Mouse (Mus musculus) cerebellum, adult 11-12 months (tissue): ENCODE results near the gene Gprasp1.
A peak's percentile ranks its signal among the peaks of the same experiment; 100 is the strongest.
"Not testable (repeated sequence)": the region's sequence is repeated elsewhere in the genome, so short reads cannot be mapped to it uniquely, and the experiment has no call there.

ENCODE experiments used
- DNase-seq: peaks from one replicate; pipeline ENCODE4 v3.0.0; 2022

The Gprasp1 gene

GRCm38 (mm10) chrX:135742304-135743055 is at the start of gene Gprasp1, which contains the start of gene Armcx5:
TSS of gene Gprasp1 (plus strand) at chrX:135742733.
TSS of gene Armcx5 (plus strand) at chrX:135742733.
- peak; percentile 91 for DNase-seq

GRCm38 (mm10) chrX:135693633-135694032 is 48.9 kb upstream of the Gprasp1 start, which contains the start of gene Tcp11x2:
TSS of gene Tcp11x2 (minus strand) at chrX:135693790.
- no peak for DNase-seq

- DNase-seq = no peak
Measured at GRCm38 (mm10) chrX:135703111-135703510, 39.4 kb upstream of the Gprasp1 start.

GRCm38 (mm10) chrX:135704349-135704748 is 38.2 kb upstream of the Gprasp1 start:
- no peak for DNase-seq

- no peak for DNase-seq
Measured at GRCm38 (mm10) chrX:135712845-135713244, 29.7 kb upstream of the Gprasp1 start.

GRCm38 (mm10) chrX:135725161-135725560 is 17.4 kb upstream of the Gprasp1 start, which contains the start of gene Tmsb15a:
TSS of gene Tmsb15a (minus strand) at chrX:135725261.
- no peak for DNase-seq

- no peak for DNase-seq
Measured at GRCm38 (mm10) chrX:135738730-135739520, 3.6 kb upstream of the Gprasp1 start.

GRCm38 (mm10) chrX:135743056-135743355 is 473 bp downstream of the Gprasp1 start:
- DNase-seq = no peak

GRCm38 (mm10) chrX:135745376-135745775 is 2.8 kb downstream of the Gprasp1 start:
- not testable (repeated sequence) for DNase-seq

GRCm38 (mm10) chrX:135752832-135753231 is 10.3 kb downstream of the Gprasp1 start:
- peak; percentile 32 for DNase-seq

- DNase-seq = peak; percentile 10
Measured at GRCm38 (mm10) chrX:135761707-135762106, 19.2 kb downstream of the Gprasp1 start.

- no peak for DNase-seq
Measured at GRCm38 (mm10) chrX:135768043-135768548, 25.6 kb downstream of the Gprasp1 start.

- no peak for DNase-seq
Measured at GRCm38 (mm10) chrX:135768565-135768964, 26.0 kb downstream of the Gprasp1 start.

- DNase-seq = no peak
Measured at GRCm38 (mm10) chrX:135791536-135791935, 49.0 kb downstream of the Gprasp1 start.

- no peak for DNase-seq
Measured at GRCm38 (mm10) chrX:135792326-135792725, 49.8 kb downstream of the Gprasp1 start.

GRCm38 (mm10) chrX:135795591-135796304 is 53.2 kb downstream of the Gprasp1 start:
- peak; percentile 71 for DNase-seq

- DNase-seq = peak; percentile 52
Measured at GRCm38 (mm10) chrX:135796305-135797211, 54.0 kb downstream of the Gprasp1 start.

- DNase-seq = peak; percentile 69
Measured at GRCm38 (mm10) chrX:135797212-135797644, 54.7 kb downstream of the Gprasp1 start, which contains the start of gene Bhlhb9. TSS of gene Bhlhb9 (plus strand) at chrX:135797594.

GRCm38 (mm10) chrX:135804149-135804548 is 61.6 kb downstream of the Gprasp1 start:
- DNase-seq = no peak

GRCm38 (mm10) chrX:135805780-135806179 is 63.2 kb downstream of the Gprasp1 start:
- DNase-seq = peak; percentile 14

- not testable (repeated sequence) for DNase-seq
Measured at GRCm38 (mm10) chrX:135835896-135836295, 93.4 kb downstream of the Gprasp1 start.

- peak; percentile 10 for DNase-seq
Measured at GRCm38 (mm10) chrX:135837896-135838295, 95.4 kb downstream of the Gprasp1 start.
